Mouse (Mus musculus): ENCODE measurements at regions not wholly inside any gene's neighbourhood (a gene's known extent, or its start where the extent isn't known, plus 50 kb on each side); places are given as distances from the start of the nearest gene placed in this dataset.

DNA sequence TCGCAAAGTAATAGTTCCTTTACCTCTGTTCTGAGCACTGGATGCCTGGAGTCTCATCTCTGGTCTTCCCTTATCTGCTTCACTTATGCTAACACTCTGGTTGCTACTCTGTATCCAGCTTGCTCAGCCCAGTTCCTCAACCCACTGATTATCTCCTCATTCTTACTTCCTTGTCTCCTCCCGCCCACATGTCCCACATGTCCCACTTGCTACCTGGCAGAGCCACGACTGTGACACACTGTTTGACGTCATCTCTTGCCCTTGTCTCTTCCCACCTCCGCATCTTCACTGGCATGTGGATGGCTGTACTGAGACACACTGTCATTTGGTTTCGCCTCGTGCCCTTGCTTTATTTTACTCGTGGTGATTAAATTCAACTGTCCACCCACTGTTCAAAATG is 100.1 kb upstream of the Alg10b start:
- peaks cover 51% of the 10 kb centered on the region for H3K9me3 ChIP-seq (replicated peaks; ENCODE audit: low read length)
- H3K27ac ChIP-seq (ENCODE audit: insufficient read depth, low read depth), result no peak overlapping the region
- in situ Hi-C loops (cut with MboI; ENCODE audit: low pct_ligation_motif_present, low pct_unique_long_range_greater_than_20kb, low sequenced_read_pairs), result no loop called here
- H3K79me2 ChIP-seq (replicated peaks; ENCODE audit: control insufficient read depth, extremely low read depth, insufficient read depth, poor library complexity, severe bottlenecking), result no peaks in the 10 kb centered on the region
- dilution Hi-C loops (cut with MboI; ENCODE audit: extremely low pct_ligation_motif_present, extremely low pct_unique_long_range_greater_than_20kb, low sequenced_read_pairs), result no loop called here
- TF ChIP-seq MAX (IDR thresholded peaks at IDR 0.05; ENCODE audit: low read length), result no peak
- no peak for TF ChIP-seq IRF4 (IDR thresholded peaks at IDR 0.05; ENCODE audit: low read depth, low read length)
- no peak for TF ChIP-seq RCOR1 (conservative IDR thresholded peaks at IDR 0.05; ENCODE audit: low read depth, low read length)
- TF ChIP-seq KAT2A (IDR thresholded peaks at IDR 0.05; ENCODE audit: insufficient replicate concordance, low read length), result no peak
- no peak for TF ChIP-seq ZMIZ1 (IDR thresholded peaks at IDR 0.05; ENCODE audit: low read depth, low read length)
- TF ChIP-seq CTCF (conservative IDR thresholded peaks at IDR 0.05 in 1 of 2, IDR thresholded peaks at IDR 0.05 in 1 of 2; ENCODE audit: low read depth in 2 of 2, low read length in 2 of 2), result no peak
- TF ChIP-seq ZKSCAN1 (IDR thresholded peaks at IDR 0.05; ENCODE audit: borderline replicate concordance, low read depth, low read length), result no peak
- no peak for TF ChIP-seq BHLHE40 (IDR thresholded peaks at IDR 0.05; ENCODE audit: low read depth, low read length)
- no peak for TF ChIP-seq CHD1 (IDR thresholded peaks at IDR 0.05; ENCODE audit: low read depth, low read length)
- no peaks in the 10 kb centered on the region for H3K36me3 ChIP-seq (replicated peaks in 1 of 2; ENCODE audit: control insufficient read depth in 1 of 2, insufficient read depth in 1 of 2, low read length in 1 of 2)
- no peaks in the 10 kb centered on the region for H3K4me1 ChIP-seq (ENCODE audit: control insufficient read depth in 1 of 2, insufficient read depth in 2 of 2)
- no peak overlapping the region for H3K9ac ChIP-seq (ENCODE audit: insufficient read depth, low read depth)
- no peak for DNase-seq (ENCODE audit: extremely low read depth)
- H3K27me3 ChIP-seq (replicated peaks), result no peaks in the 10 kb centered on the region
- H3K4me3 ChIP-seq (replicated peaks in 1 of 3; ENCODE audit: low read depth in 2 of 3, low read length in 2 of 3, poor library complexity in 1 of 3), result no peak overlapping the region
- no peak overlapping the region for H3K4me2 ChIP-seq (ENCODE audit: insufficient read depth, low read depth, poor library complexity, severe bottlenecking)

DNA sequence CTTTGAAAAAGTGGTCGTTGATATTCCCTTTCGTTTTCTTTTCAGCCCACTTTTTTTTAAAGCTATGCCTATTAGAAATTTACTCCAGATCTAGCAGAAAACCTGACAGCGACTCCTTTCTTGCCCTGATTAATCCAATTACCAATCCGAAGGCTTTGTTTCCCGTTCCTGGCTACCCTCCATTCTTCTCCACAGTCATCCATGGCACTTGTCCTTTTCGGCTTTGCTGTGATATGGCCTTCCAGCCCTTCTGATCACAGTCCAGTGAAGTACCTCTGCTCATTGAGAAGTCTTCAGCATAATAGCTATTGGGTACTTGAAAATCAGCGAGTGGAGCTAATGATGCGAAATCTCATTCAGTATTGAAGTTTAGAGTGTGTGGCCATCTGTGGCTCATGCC is 99.0 kb upstream of the Alg10b start:
- Histone ChIP-seq H3K27me3 (replicated peaks) (no peaks in the 10 kb centered on the region), H3K4me3 (replicated peaks in 1 of 3; ENCODE audit: low read depth in 2 of 3, low read length in 2 of 3, poor library complexity in 1 of 3) (no peak overlapping the region), H3K36me3 (replicated peaks in 1 of 2; ENCODE audit: control insufficient read depth in 1 of 2, insufficient read depth in 1 of 2, low read length in 1 of 2) (no peaks in the 10 kb centered on the region), H3K27ac (ENCODE audit: insufficient read depth, low read depth) (no peak overlapping the region), H3K9me3 (replicated peaks; ENCODE audit: low read length) (peaks cover 47% of the 10 kb centered on the region), H3K9ac (ENCODE audit: insufficient read depth, low read depth) (no peak overlapping the region), H3K79me2 (replicated peaks; ENCODE audit: control insufficient read depth, extremely low read depth, insufficient read depth, poor library complexity, severe bottlenecking) (no peaks in the 10 kb centered on the region), H3K4me2 (ENCODE audit: insufficient read depth, low read depth, poor library complexity, severe bottlenecking) (no peak overlapping the region), H3K4me1 (ENCODE audit: control insufficient read depth in 1 of 2, insufficient read depth in 2 of 2) (no peaks in the 10 kb centered on the region)
- TF ChIP-seq USF2 (conservative IDR thresholded peaks at IDR 0.05; ENCODE audit: low read depth, low read length) (no peak), CHD2 (IDR thresholded peaks at IDR 0.05; ENCODE audit: low read length) (no peak), ZMIZ1 (IDR thresholded peaks at IDR 0.05; ENCODE audit: low read depth, low read length) (no peak)
- in situ Hi-C loops (cut with MboI; ENCODE audit: low pct_ligation_motif_present, low pct_unique_long_range_greater_than_20kb, low sequenced_read_pairs) (no loop called here), dilution Hi-C loops (cut with MboI; ENCODE audit: extremely low pct_ligation_motif_present, extremely low pct_unique_long_range_greater_than_20kb, low sequenced_read_pairs) (no loop called here)
- DNase-seq (ENCODE audit: extremely low read depth), result no peak

DNA sequence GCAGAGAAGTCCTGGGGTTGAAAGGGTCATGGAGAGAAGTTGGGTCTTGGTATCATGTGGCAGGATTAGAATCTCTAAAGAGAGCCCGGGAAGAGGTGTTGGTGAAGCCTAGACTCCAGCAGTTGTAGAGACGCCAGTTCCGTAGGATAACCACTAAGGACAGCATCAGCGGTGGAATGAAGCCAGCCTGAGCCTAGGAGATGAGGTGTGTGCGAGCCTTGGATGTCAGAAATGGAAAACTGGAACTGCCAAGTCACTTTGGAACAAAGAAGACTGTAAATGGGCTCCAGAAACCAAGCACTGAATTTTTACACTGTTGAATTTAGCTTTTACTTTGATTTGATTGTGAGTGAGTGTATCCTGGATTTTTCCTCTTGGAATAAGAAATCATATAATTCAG is 92.3 kb upstream of the Alg10b start:
- dilution Hi-C loops (cut with MboI; ENCODE audit: extremely low pct_ligation_motif_present, extremely low pct_unique_long_range_greater_than_20kb, low sequenced_read_pairs), result no loop called here

More for the DNA sequence above, 92.3 kb upstream of the Alg10b start:
- Histone ChIP-seq H3K27ac (ENCODE audit: insufficient read depth, low read depth) (no peak overlapping the region), H3K4me3 (replicated peaks in 1 of 3; ENCODE audit: low read depth in 2 of 3, low read length in 2 of 3, poor library complexity in 1 of 3) (no peak overlapping the region), H3K36me3 (replicated peaks in 1 of 2; ENCODE audit: control insufficient read depth in 1 of 2, insufficient read depth in 1 of 2, low read length in 1 of 2) (no peaks in the 10 kb centered on the region), H3K9me3 (replicated peaks; ENCODE audit: low read length) (peaks cover 40% of the 10 kb centered on the region), H3K4me2 (ENCODE audit: insufficient read depth, low read depth, poor library complexity, severe bottlenecking) (no peak overlapping the region), H3K27me3 (replicated peaks) (no peaks in the 10 kb centered on the region), H3K79me2 (replicated peaks; ENCODE audit: control insufficient read depth, extremely low read depth, insufficient read depth, poor library complexity, severe bottlenecking) (no peaks in the 10 kb centered on the region), H3K4me1 (ENCODE audit: control insufficient read depth in 1 of 2, insufficient read depth in 2 of 2) (no peaks in the 10 kb centered on the region), H3K9ac (ENCODE audit: insufficient read depth, low read depth) (no peak overlapping the region)
- TF ChIP-seq RAD21 (IDR thresholded peaks at IDR 0.05; ENCODE audit: low read depth, low read length) (no peak), ELF1 (IDR thresholded peaks at IDR 0.05; ENCODE audit: low read depth, low read length) (no peak), SMC3 (IDR thresholded peaks at IDR 0.05; ENCODE audit: low read depth, low read length) (no peak), MXI1 (IDR thresholded peaks at IDR 0.05; ENCODE audit: low read depth, low read length) (no peak), MAZ (IDR thresholded peaks at IDR 0.05; ENCODE audit: low read depth, low read length) (no peak), ETS1 (conservative IDR thresholded peaks at IDR 0.05; ENCODE audit: low read depth, low read length) (no peak), TCF12 (IDR thresholded peaks at IDR 0.05; ENCODE audit: low read depth, low read length) (no peak), MEF2A (IDR thresholded peaks at IDR 0.05; ENCODE audit: borderline replicate concordance, low read depth, low read length) (no peak), CTCF (conservative IDR thresholded peaks at IDR 0.05 in 1 of 2, IDR thresholded peaks at IDR 0.05 in 1 of 2; ENCODE audit: low read depth in 2 of 2, low read length in 2 of 2) (no peak)
- no peak for DNase-seq (ENCODE audit: extremely low read depth)
- in situ Hi-C loops (cut with MboI; ENCODE audit: low pct_ligation_motif_present, low pct_unique_long_range_greater_than_20kb, low sequenced_read_pairs), result no loop called here

All from CH12.LX (cell line).